9 mouse cellular contexts compared by ENCODE assay signal in the genomic region with DNA sequence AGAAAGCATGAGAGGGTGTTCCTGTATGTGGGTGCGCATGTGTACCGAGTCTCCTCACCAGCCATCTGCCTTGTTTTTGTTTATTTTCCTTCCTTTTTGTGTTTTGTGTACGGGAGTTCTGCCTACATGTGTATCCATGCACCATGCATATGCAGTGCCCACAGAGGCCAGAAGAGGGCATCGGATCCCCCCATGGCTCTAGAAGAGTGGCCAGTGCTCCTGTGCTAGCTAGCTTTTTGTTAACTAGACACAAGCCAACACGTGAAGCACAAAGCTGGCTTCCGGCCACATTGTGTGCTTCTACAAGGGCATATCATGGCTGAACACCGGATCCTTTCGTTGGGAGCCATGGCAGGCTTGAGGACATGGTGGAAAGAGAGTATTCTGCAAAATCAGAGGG. TPM values are rescaled to one million over a fixed set of nuclear protein-coding genes. Genes with fewer than 3 reads are reported as not detected.
DNase-seq lines count a peak whose midpoint lies in the region; ATAC-seq lines count a peak whose summit lies in the region.
"Had no signal": no experiment of that assay in that cellular context is flagged by ENCODE, and none has a peak within 500 bp of the region (broad histone marks: within the 10 kb centered on the region; RNA-seq: fewer than 3 reads in every experiment).

No protein-coding gene starts in this region.

- H3K27me3 ChIP-seq in hindbrain, embryonic 16.5 days (replicated peaks; ENCODE audit: control insufficient read depth, insufficient read depth, low read length) = no peaks in the 10 kb centered on the region

- ATAC-seq in hindbrain, embryonic 16.5 days = 0 out of 2 replicates have a peak, but pooled peaks have one; percentile 54
- ATAC-seq in megakaryocyte progenitor cell, adult 5-6 weeks (replicated peaks; ENCODE audit: poor library complexity) = peak; percentile 92

- DNase-seq in heart, adult 8-10 months (ENCODE audit: low spot score) = peak; percentile 14
- no peak for DNase-seq in heart, postnatal 25 days (ENCODE audit: low spot score)
- DNase-seq in urinary bladder, postnatal 14 days (ENCODE audit: low spot score) = peak; percentile 52
- no peak for DNase-seq in urinary bladder, postnatal 4 days (ENCODE audit: low spot score in 2 of 2)
- peak; percentile 58 for DNase-seq in cerebellum, adult 9-10 months
- DNase-seq in thymus, postnatal 10 days (ENCODE audit: low spot score in 2 of 2) = peak; percentile 45 to 64

- no peaks in the 10 kb centered on the region for H3K9me3 ChIP-seq in hindbrain, embryonic 16.5 days (ENCODE audit: control insufficient read depth, low read length)
- H3K9me3 ChIP-seq: limb, embryonic 12.5 days had no signal

- H3K4me3 ChIP-seq in hindbrain, embryonic 16.5 days (ENCODE audit: low read length) = no peak overlapping the region
- H3K4me3 ChIP-seq: limb, embryonic 12.5 days had no signal

- H3K9ac ChIP-seq in hindbrain, embryonic 16.5 days (ENCODE audit: low read depth, low read length) = no peak overlapping the region
- H3K9ac ChIP-seq: limb, embryonic 12.5 days had no signal

- intact Hi-C loops in heart, postnatal 25 days (cut with DNase I) = no loop called here

- no peaks in the 10 kb centered on the region for H3K36me3 ChIP-seq in hindbrain, embryonic 16.5 days (ENCODE audit: control insufficient read depth, insufficient read depth, low read length)
- H3K36me3 ChIP-seq: limb, embryonic 12.5 days had no signal

- no peak overlapping the region for H3K4me2 ChIP-seq in hindbrain, embryonic 16.5 days (ENCODE audit: low read length)
- H3K4me2 ChIP-seq: limb, embryonic 12.5 days had no signal

- no peaks in the 10 kb centered on the region for H3K4me1 ChIP-seq in hindbrain, embryonic 16.5 days (ENCODE audit: control insufficient read depth, insufficient read depth, low read depth, low read length)

- H3K27ac ChIP-seq in hindbrain, embryonic 16.5 days (ENCODE audit: low read depth, low read length) = no peak overlapping the region
- H3K27ac ChIP-seq: limb, embryonic 12.5 days had no signal

- 31% methylated on average over 8 of the region's 8 CpGs for WGBS in hindbrain, embryonic 16.5 days

RNA-seq across cellular contexts. Expression of a gene that starts 24.3 kb away (rescaled TPM):
- 1 to 10 TPM; 1.6 to 2.6 (median 2.1) TPM for total RNA-seq in heart, adult 8-10 months (2022)
- 1 to 10 TPM; 1.6 to 3.0 TPM for total RNA-seq in heart, postnatal 25 days (2021)
- polyA plus RNA-seq in hindbrain, embryonic 16.5 days (2015; fragmentation: Nextera tagmentation; extraction: Ambion mirVana) = 8.3 and 9.1 TPM in 2 replicates
- 14.2 and 20.6 TPM in 2 replicates for total RNA-seq in megakaryocyte progenitor cell, adult 5-6 weeks (2015)
- 4.3 and 7.7 TPM in 2 replicates for total RNA-seq in megakaryocyte progenitor cell, adult 5-6 weeks (2017)

RNA-seq across cellular contexts. Expression of a gene that starts 34.2 kb away (rescaled TPM):
- 10 to 100 TPM; 20.4 to 25.3 (median 22.5) TPM for total RNA-seq in heart, adult 8-10 months (2022)
- 10 to 100 TPM; 23.4 to 24.4 TPM for total RNA-seq in heart, postnatal 25 days (2021)
- 24.3 and 28.0 TPM in 2 replicates for polyA plus RNA-seq in hindbrain, embryonic 16.5 days (2015; fragmentation: Nextera tagmentation; extraction: Ambion mirVana)
- total RNA-seq in megakaryocyte progenitor cell, adult 5-6 weeks (2015) = 26.8 and 35.7 TPM in 2 replicates
- 10.8 and 11.7 TPM in 2 replicates for total RNA-seq in megakaryocyte progenitor cell, adult 5-6 weeks (2017)

Comparison
In these comparisons a context has a peak if more than half of its experiments do, and no peak if none do; other contexts are left out.
1. DNase-seq: peak in heart, adult 8-10 months (single experiment), urinary bladder, postnatal 14 days (single experiment), cerebellum, adult 9-10 months (single experiment) and thymus, postnatal 10 days (2 of 2); none in heart, postnatal 25 days (single experiment) and urinary bladder, postnatal 4 days (0 of 2).